Mouse (Mus musculus): ENCODE measurements around the gene Zfp760.
"Not testable (repeated sequence)": the region's sequence is repeated elsewhere in the genome, so short reads cannot be mapped to it uniquely, and the experiment has no call there.

DNA sequence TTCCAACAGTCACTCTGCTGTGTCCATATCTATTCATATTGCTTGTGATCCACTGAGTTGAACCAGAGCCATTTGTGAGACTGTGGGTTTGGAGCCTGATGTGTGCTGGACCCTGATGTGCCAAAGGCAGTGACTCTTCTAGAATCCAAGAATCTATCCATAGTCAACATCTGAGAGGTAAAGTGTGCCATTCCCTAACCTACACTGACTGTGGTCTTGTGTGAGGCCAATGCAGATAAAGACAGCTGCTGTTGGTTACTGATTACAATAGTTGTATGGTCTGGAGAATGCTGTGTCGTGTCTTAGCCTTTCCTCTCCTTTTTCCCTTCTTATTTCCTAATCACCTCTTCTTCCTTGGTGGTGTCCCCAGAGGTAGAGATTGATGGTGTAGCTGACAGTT, 28.7 kb upstream of the Zfp760 start:
- not testable (repeated sequence) for TF ChIP-seq CTCF (conservative IDR thresholded peaks at IDR 0.05; ENCODE audit: low read length); NANOG (IDR thresholded peaks at IDR 0.05; ENCODE audit: borderline replicate concordance, low read length)

All from E14TG2a.4 (cell line).